Mouse (Mus musculus) C2C12 (cell line): ENCODE results near the gene Dennd5b.

Experiments used
- CEBPB ChIP-seq: IDR thresholded peaks from one replicate; pipeline ENCODE4 v1.6.1; 2011; ENCODE audit warnings: low read depth, mild to moderate bottlenecking, control low read depth, moderate library complexity
- CTCF ChIP-seq: IDR thresholded peaks from one replicate; pipeline ENCODE4 v1.5.1; 2011; ENCODE audit not compliant: control insufficient read depth, insufficient read depth, insufficient read length
- FOSL1 ChIP-seq: IDR thresholded peaks from one replicate; pipeline ENCODE4 v1.8.0; 2011; ENCODE audit warnings: mild to moderate bottlenecking, low read length; ENCODE audit not compliant: poor library complexity, insufficient read depth, severe bottlenecking
- MAX ChIP-seq: IDR thresholded peaks from one replicate; pipeline ENCODE4 v1.6.1; 2011; ENCODE audit warnings: mild to moderate bottlenecking, control low read depth
- MYOD1 ChIP-seq: IDR thresholded peaks from one replicate; pipeline ENCODE4 v1.6.1; 2011; ENCODE audit warnings: low read depth; ENCODE audit not compliant: control insufficient read depth, insufficient read length
- MYOG ChIP-seq: IDR thresholded peaks from one replicate; pipeline ENCODE4 v1.6.1; 2011; ENCODE audit not compliant: control insufficient read depth, insufficient read length; ENCODE audit errors: extremely low read depth
- USF1 ChIP-seq: IDR thresholded peaks from one replicate; pipeline ENCODE4 v1.6.1; 2011; ENCODE audit warnings: low read depth, mild to moderate bottlenecking, control low read depth, moderate library complexity

- no peak for TF ChIP-seq CTCF
- no peak for TF ChIP-seq MYOG
- no peak for TF ChIP-seq MYOD1
- no peak for TF ChIP-seq MAX
- TF ChIP-seq CEBPB, result no peak
- no peak for TF ChIP-seq USF1
- TF ChIP-seq FOSL1, result no peak
Measured at GRCm38 (mm10) chr6:148993117-148994077, 108.1 kb downstream of the Dennd5b start.
